Mouse (Mus musculus) lung, embryonic 16.5 days (tissue): ENCODE data around the gene Pon3. TPM values are rescaled to one million over a fixed set of nuclear protein-coding genes. Genes with fewer than 3 reads are reported as not detected.
"Not testable (repeated sequence)": the region's sequence is repeated elsewhere in the genome, so short reads cannot be mapped to it uniquely, and the experiment has no call there.

Source experiments
- ATAC-seq: fragments of 200-750 bp; cut with Nextera tagmentation; 2 replicates; pipeline ENCODE4 v1.8.0; 2017; ENCODE audit warnings: low read depth, mild to moderate bottlenecking, moderate library complexity
- H3K27ac ChIP-seq: fragments of 300-500 bp; sonication (generic); 2 replicates; pipeline ENCODE4 v1.5.1; 2014; ENCODE audit warnings: mild to moderate bottlenecking, control low read depth, low read length
- H3K27me3 ChIP-seq: fragments of 300-500 bp; sonication (generic); 2 replicates; pipeline ENCODE4 v1.6.1; 2014; ENCODE audit warnings: low read depth, low read length, mixed read lengths; ENCODE audit not compliant: control insufficient read depth, insufficient read depth
- H3K36me3 ChIP-seq: fragments of 300-500 bp; sonication (generic); 2 replicates; pipeline ENCODE4 v1.6.1; 2014; ENCODE audit warnings: low read length; ENCODE audit not compliant: control insufficient read depth, insufficient read depth
- H3K4me1 ChIP-seq: fragments of 300-500 bp; sonication (generic); replicated peaks from 2 replicates; pipeline ENCODE4 v1.6.1; 2014; ENCODE audit warnings: low read length, mixed read lengths; ENCODE audit not compliant: control insufficient read depth, insufficient read depth
- H3K4me2 ChIP-seq: fragments of 300-500 bp; sonication (generic); 2 replicates; pipeline ENCODE4 v1.6.1; 2014; ENCODE audit warnings: low read depth, low read length, control low read depth
- H3K4me3 ChIP-seq: fragments of 300-500 bp; sonication (generic); 2 replicates; pipeline ENCODE4 v1.5.1; 2014; ENCODE audit warnings: mild to moderate bottlenecking, low read length, control low read depth
- H3K9ac ChIP-seq: fragments of 300-500 bp; sonication (generic); 2 replicates; pipeline ENCODE4 v1.6.1; 2014; ENCODE audit warnings: low read length, control low read depth
- H3K9me3 ChIP-seq: fragments of 300-500 bp; sonication (generic); 2 replicates; pipeline ENCODE4 v1.6.1; 2016; ENCODE audit warnings: low read length; ENCODE audit not compliant: control insufficient read depth
- WGBS: fragments of 180-500 bp; shearing (Covaris S2); extraction: QIAGEN DNeasy Blood & Tissue Kit; methylation state at CpG from one replicate; pipeline ENCODE4 v1.1.7; 2014; 5-methylcytosine and 5-hydroxymethylcytosine counted together
- polyA plus RNA-seq: library from polyadenylated mRNA; unstranded; fragments of >200 nt; fragmentation: Nextera tagmentation; extraction: Ambion mirVana; gene quantifications from 2 replicates; pipeline ENCODE4 v1.2.1, GENCODE M21; 2015

Pon3 gene
- polyA plus RNA-seq, 1 experiment from 2014 or later: 28.9 TPM

DNA sequence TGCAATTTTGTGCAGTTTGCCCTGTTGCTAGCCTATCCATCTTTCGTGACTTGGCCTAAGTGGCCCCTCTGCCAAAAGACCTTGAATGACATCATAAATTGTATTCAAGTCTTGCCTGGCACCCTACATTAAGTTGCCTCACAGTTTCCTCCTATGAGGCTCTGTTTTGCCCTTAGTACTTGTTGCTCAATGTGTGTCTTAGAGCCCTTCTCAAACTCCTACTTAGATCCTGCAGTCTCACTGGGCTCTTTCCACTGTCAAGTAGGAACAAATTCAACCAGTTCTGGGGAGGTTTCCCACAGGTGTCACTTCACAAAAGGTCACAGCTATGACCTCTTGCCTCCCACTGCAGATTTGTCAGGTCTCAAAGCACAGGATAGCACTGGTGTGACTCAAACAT lies 22.3 kb downstream of the Pon3 start:
- no peak for ATAC-seq
- H3K4me2 ChIP-seq: no peak overlapping the region
- 0 out of 2 replicates have a peak, but pooled peaks cover 3% of the 10 kb centered on the region for H3K36me3 ChIP-seq
- 91% methylated on average over 1 of the region's 1 CpGs for WGBS
- H3K27me3 ChIP-seq: no peaks in the 10 kb centered on the region
- H3K9ac ChIP-seq: no peak overlapping the region
- H3K4me1 ChIP-seq: no peaks in the 10 kb centered on the region
- no peak overlapping the region for H3K4me3 ChIP-seq
- no peak overlapping the region for H3K27ac ChIP-seq
- no peaks in the 10 kb centered on the region for H3K9me3 ChIP-seq

- no peak overlapping the region for H3K9ac ChIP-seq
- ATAC-seq: no peak
- 77% methylated on average over 4 of the region's 4 CpGs for WGBS
- H3K27me3 ChIP-seq: no peaks in the 10 kb centered on the region
- no peak overlapping the region for H3K4me2 ChIP-seq
- peaks cover 6% of the 10 kb centered on the region; the same call in 1 of the 2 replicates for H3K36me3 ChIP-seq
- H3K9me3 ChIP-seq: no peaks in the 10 kb centered on the region
- no peak overlapping the region for H3K4me3 ChIP-seq
- H3K27ac ChIP-seq: no peak overlapping the region
- no peaks in the 10 kb centered on the region for H3K4me1 ChIP-seq
Measured at GRCm38 (mm10) chr6:5232022-5232421, 24.1 kb downstream of the Pon3 start.

GRCm38 (mm10) chr6:5230261-5230660 lies 25.8 kb downstream of the Pon3 start:
- Histone ChIP-seq H3K9ac (no peak overlapping the region), H3K9me3 (no peaks in the 10 kb centered on the region), H3K4me1 (no peaks in the 10 kb centered on the region), H3K4me2 (no peak overlapping the region), H3K4me3 (no peak overlapping the region), H3K27ac (no peak overlapping the region), H3K36me3 (peaks cover 6% of the 10 kb centered on the region; the same call in 1 of the 2 replicates), H3K27me3 (no peaks in the 10 kb centered on the region)
- no peak for ATAC-seq
- 73% methylated on average over 5 of the region's 5 CpGs for WGBS

GRCm38 (mm10) chr6:5223551-5223950 lies 32.5 kb downstream of the Pon3 start:
- H3K27ac ChIP-seq, H3K9me3 ChIP-seq, ATAC-seq, H3K4me2 ChIP-seq, H3K4me1 ChIP-seq, H3K27me3 ChIP-seq, H3K9ac ChIP-seq, H3K36me3 ChIP-seq, H3K4me3 ChIP-seq: not testable (repeated sequence)
- WGBS: 91% methylated on average over 2 of the region's 2 CpGs

DNA sequence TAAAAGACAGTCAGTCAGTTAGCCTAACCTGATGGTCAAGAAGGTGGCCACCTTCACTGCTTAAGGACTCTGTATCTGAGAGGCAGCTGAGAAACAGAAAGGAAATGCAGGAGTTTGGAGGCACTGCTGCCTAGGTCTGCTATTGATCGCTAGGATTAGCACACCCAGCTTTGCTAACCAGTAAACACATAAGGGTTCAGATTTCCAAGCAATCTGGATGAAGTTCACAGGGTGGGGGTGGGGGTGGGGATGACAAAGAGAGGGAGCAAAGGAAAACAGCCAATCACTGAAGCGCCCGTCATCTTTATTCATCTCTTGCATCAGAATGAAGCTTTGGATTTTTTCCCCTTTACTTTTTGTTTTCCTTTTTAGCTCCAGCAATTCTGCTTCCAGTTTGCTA lies 34.0 kb downstream of the Pon3 start:
- Histone ChIP-seq H3K4me1 (no peaks in the 10 kb centered on the region), H3K36me3 (no peaks in the 10 kb centered on the region), H3K27ac (no peak overlapping the region), H3K4me3 (no peak overlapping the region), H3K9me3 (no peaks in the 10 kb centered on the region), H3K9ac (no peak overlapping the region), H3K27me3 (no peaks in the 10 kb centered on the region), H3K4me2 (no peak overlapping the region)
- WGBS: 79% methylated on average over 3 of the region's 3 CpGs
- no peak for ATAC-seq

- no peaks in the 10 kb centered on the region for H3K27me3 ChIP-seq
- H3K9ac ChIP-seq: no peak overlapping the region
- H3K27ac ChIP-seq: no peak overlapping the region
- H3K36me3 ChIP-seq: no peaks in the 10 kb centered on the region
- no peak overlapping the region for H3K4me3 ChIP-seq
- WGBS: 94% methylated on average over 4 of the region's 4 CpGs
- no peak overlapping the region for H3K4me2 ChIP-seq
- ATAC-seq: no peak
- no peaks in the 10 kb centered on the region for H3K4me1 ChIP-seq
- no peaks in the 10 kb centered on the region for H3K9me3 ChIP-seq
Measured at GRCm38 (mm10) chr6:5218190-5218589, 37.9 kb downstream of the Pon3 start.

- H3K9me3 ChIP-seq: no peaks in the 10 kb centered on the region
- H3K27me3 ChIP-seq: no peaks in the 10 kb centered on the region
- H3K36me3 ChIP-seq: no peaks in the 10 kb centered on the region
- H3K27ac ChIP-seq: no peak overlapping the region
- no peaks in the 10 kb centered on the region for H3K4me1 ChIP-seq
- H3K4me2 ChIP-seq: no peak overlapping the region
- H3K4me3 ChIP-seq: no peak overlapping the region
- 73% methylated on average over 2 of the region's 2 CpGs for WGBS
- ATAC-seq: no peak
- H3K9ac ChIP-seq: no peak overlapping the region
Measured at GRCm38 (mm10) chr6:5207817-5208216, 48.3 kb downstream of the Pon3 start.

GRCm38 (mm10) chr6:5199916-5200315 lies 56.2 kb downstream of the Pon3 start:
- H3K9me3 ChIP-seq: no peaks in the 10 kb centered on the region
- no peak overlapping the region for H3K9ac ChIP-seq
- H3K27ac ChIP-seq: no peak overlapping the region
- H3K27me3 ChIP-seq: no peaks in the 10 kb centered on the region
- no peak overlapping the region for H3K4me2 ChIP-seq
- no peak overlapping the region for H3K4me3 ChIP-seq
- no peaks in the 10 kb centered on the region for H3K4me1 ChIP-seq
- WGBS: 66% methylated on average over 3 of the region's 3 CpGs
- no peaks in the 10 kb centered on the region for H3K36me3 ChIP-seq
- ATAC-seq: no peak

DNA sequence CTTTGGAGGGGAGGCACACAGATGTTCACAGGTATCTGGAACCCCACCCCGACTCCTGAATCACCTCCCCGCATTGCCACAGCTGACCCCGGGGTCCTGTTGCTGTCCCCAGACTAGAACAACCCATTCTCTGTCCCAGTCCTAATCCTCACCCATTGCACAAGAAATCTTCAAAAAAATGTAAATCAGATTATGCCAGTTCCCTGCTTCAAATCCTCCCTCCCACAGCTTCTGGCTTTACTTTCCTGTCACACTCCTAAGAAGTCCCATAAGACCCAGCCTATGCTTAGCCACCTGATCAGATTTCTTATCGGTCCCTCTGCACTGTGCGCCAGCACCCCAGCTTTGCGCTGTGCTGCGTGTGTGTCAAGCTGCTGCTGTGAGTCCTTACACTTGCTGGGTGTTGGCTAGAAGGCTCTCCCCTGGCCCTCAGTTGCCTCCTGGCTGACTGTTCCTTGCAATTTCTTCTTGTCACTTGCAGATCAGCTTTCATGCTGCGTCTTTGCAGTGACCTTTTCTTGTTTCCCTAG lies 56.6 kb downstream of the Pon3 start:
- Histone ChIP-seq H3K4me3 (no peak overlapping the region), H3K9ac (no peak overlapping the region), H3K27ac (no peak overlapping the region), H3K9me3 (no peaks in the 10 kb centered on the region), H3K36me3 (no peaks in the 10 kb centered on the region), H3K4me2 (no peak overlapping the region), H3K27me3 (no peaks in the 10 kb centered on the region), H3K4me1 (no peaks in the 10 kb centered on the region)
- WGBS: 89% methylated on average over 8 of the region's 8 CpGs
- ATAC-seq: no peak

DNA sequence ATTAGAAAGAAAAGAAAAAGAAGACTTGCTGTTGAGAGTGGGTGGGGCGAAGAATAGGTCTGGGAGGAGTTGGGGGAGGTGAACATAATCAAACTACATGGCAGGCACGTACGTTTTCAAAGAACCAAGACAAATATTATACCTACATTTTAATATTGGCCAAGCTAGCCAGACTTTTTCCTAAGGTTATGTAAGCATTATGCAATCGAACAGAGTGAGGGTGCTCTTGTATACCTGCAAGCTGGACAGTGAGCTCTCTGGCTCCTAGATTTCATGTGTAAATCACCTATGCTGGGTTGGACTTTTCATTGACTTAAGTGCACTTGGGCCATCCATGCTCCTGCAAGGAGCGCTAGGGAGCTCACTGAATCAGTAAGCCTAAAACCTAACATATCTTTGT lies 57.5 kb downstream of the Pon3 start:
- Histone ChIP-seq H3K27me3 (no peaks in the 10 kb centered on the region), H3K9me3 (no peaks in the 10 kb centered on the region), H3K4me1 (no peaks in the 10 kb centered on the region), H3K27ac (no peak overlapping the region), H3K9ac (no peak overlapping the region), H3K4me3 (no peak overlapping the region), H3K36me3 (no peaks in the 10 kb centered on the region), H3K4me2 (no peak overlapping the region)
- ATAC-seq: no peak
- WGBS: 78% methylated on average over 5 of the region's 5 CpGs
